Mouse (Mus musculus): ENCODE data around the gene Tbl2. TPM values are rescaled to one million over a fixed set of nuclear protein-coding genes. Genes with fewer than 3 reads are reported as not detected.

Tbl2 gene
- polyA plus RNA-seq, 1 experiment, result 10.1 TPM

- H3K27me3 ChIP-seq (replicated peaks; ENCODE audit: control insufficient read depth, insufficient read depth, low read length), result no peaks in the 10 kb centered on the region
- peak overlapping the region; percentile 80 for H3K4me3 ChIP-seq (ENCODE audit: insufficient read depth, low read depth, low read length)
- 3% methylated on average over 8 of the region's 8 CpGs for WGBS
- no peaks in the 10 kb centered on the region for H3K36me3 ChIP-seq (ENCODE audit: control insufficient read depth, insufficient read depth, low read length)
- DNase-seq, result no peak
- H3K27ac ChIP-seq (ENCODE audit: insufficient read depth, low read depth, low read length), result peak overlapping the region; percentile 82
- TF ChIP-seq CTCF (conservative IDR thresholded peaks at IDR 0.05; ENCODE audit: insufficient read depth, insufficient read length, low read depth, low read length), result no peak
- no peak for TF ChIP-seq POLR2A (IDR thresholded peaks at IDR 0.05; ENCODE audit: low read depth, low read length)
- H3K4me1 ChIP-seq (ENCODE audit: control insufficient read depth, insufficient read depth, low read length), result peaks cover 10% of the 10 kb centered on the region; the same call in 1 of the 2 replicates
Measured at GRCm38 (mm10) chr5:135188214-135188554, 38.7 kb downstream of the Tbl2 start.

DNA sequence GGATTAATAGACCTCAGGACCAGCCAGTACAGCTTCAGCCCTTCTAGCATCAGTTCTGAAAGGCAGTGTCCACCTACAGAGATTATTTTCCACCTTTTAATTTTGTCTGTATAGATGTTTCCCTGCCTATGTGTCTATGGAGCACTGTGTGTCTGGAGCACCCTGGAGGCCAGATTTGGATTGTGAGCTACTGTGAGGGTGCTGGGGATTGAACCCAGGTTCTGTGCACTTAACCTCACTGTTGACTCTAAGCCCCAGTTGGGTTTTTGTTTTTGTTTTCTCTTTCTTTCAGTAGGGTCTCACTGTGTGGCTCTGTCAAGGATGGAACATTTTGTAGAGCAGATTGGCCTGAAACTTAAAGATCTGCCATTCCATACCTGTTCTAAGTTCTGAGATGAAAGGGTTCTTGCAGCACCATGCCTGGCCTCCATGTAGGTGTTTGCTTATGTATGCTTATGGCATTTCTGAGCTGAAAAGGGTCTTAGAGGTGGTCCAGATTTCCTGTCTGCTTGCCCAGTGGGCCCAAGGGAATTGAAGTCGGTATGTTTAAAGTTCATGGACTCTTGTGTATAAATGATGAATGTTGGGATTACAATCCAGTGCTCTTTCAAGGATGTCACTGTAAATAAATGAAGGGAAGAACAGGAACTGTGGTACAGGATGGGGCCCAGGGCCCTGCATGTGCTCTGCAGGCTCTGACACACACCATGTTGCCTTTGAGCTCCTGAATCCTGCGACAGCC, 40.0 kb downstream of the Tbl2 start:
- TF ChIP-seq POLR2A (IDR thresholded peaks at IDR 0.05; ENCODE audit: low read depth, low read length) (no peak), CTCF (conservative IDR thresholded peaks at IDR 0.05; ENCODE audit: insufficient read depth, insufficient read length, low read depth, low read length) (no peak)
- Histone ChIP-seq H3K27ac (ENCODE audit: insufficient read depth, low read depth, low read length) (no peak overlapping the region), H3K36me3 (ENCODE audit: control insufficient read depth, insufficient read depth, low read length) (no peaks in the 10 kb centered on the region), H3K27me3 (replicated peaks; ENCODE audit: control insufficient read depth, insufficient read depth, low read length) (no peaks in the 10 kb centered on the region), H3K4me1 (ENCODE audit: control insufficient read depth, insufficient read depth, low read length) (peaks cover 10% of the 10 kb centered on the region; the same call in 1 of the 2 replicates), H3K4me3 (ENCODE audit: insufficient read depth, low read depth, low read length) (no peak overlapping the region)
- no peak for DNase-seq
- WGBS, result 29% methylated on average over 2 of the region's 2 CpGs

GRCm38 (mm10) chr5:135191620-135192019, 42.2 kb downstream of the Tbl2 start:
- Histone ChIP-seq H3K36me3 (ENCODE audit: control insufficient read depth, insufficient read depth, low read length) (no peaks in the 10 kb centered on the region; the same call in 1 of the 2 replicates), H3K27me3 (replicated peaks; ENCODE audit: control insufficient read depth, insufficient read depth, low read length) (no peaks in the 10 kb centered on the region), H3K4me3 (ENCODE audit: insufficient read depth, low read depth, low read length) (no peak overlapping the region), H3K4me1 (ENCODE audit: control insufficient read depth, insufficient read depth, low read length) (peaks cover 10% of the 10 kb centered on the region; the same call in 1 of the 2 replicates), H3K27ac (ENCODE audit: insufficient read depth, low read depth, low read length) (no peak overlapping the region)
- peak; percentile 79 for DNase-seq
- TF ChIP-seq CTCF (conservative IDR thresholded peaks at IDR 0.05; ENCODE audit: insufficient read depth, insufficient read length, low read depth, low read length) (peak; percentile 60), POLR2A (IDR thresholded peaks at IDR 0.05; ENCODE audit: low read depth, low read length) (no peak)
- 36% methylated on average over 2 of the region's 2 CpGs for WGBS

DNA sequence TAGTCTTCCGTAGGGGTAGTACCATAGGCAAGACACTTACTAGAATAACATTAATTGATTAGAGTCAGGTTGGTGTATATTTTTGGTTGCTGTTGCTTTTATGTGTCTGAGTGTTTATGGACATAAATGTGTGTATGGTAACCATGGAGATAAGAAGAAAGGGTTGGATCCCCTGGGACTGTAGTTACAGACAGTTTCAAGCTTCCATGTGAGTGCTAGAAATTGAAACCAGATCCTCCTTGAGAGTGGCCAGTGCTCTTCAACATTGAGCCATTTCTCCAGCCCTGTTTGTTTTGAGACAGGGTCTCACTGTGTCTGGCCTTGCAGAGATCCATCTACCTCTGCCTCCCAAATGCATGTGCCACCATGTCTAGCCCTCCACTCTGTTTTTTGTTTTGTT, 43.0 kb downstream of the Tbl2 start:
- 88% methylated on average over 1 of the region's 1 CpGs for WGBS
- no peak overlapping the region for H3K4me3 ChIP-seq (ENCODE audit: insufficient read depth, low read depth, low read length)
- H3K27me3 ChIP-seq (replicated peaks; ENCODE audit: control insufficient read depth, insufficient read depth, low read length), result no peaks in the 10 kb centered on the region
- no peak for DNase-seq
- H3K4me1 ChIP-seq (ENCODE audit: control insufficient read depth, insufficient read depth, low read length), result peaks cover 10% of the 10 kb centered on the region; the same call in 1 of the 2 replicates
- TF ChIP-seq CTCF (conservative IDR thresholded peaks at IDR 0.05; ENCODE audit: insufficient read depth, insufficient read length, low read depth, low read length) (no peak), POLR2A (IDR thresholded peaks at IDR 0.05; ENCODE audit: low read depth, low read length) (no peak)
- H3K36me3 ChIP-seq (ENCODE audit: control insufficient read depth, insufficient read depth, low read length), result no peaks in the 10 kb centered on the region; the same call in 1 of the 2 replicates
- no peak overlapping the region for H3K27ac ChIP-seq (ENCODE audit: insufficient read depth, low read depth, low read length)

DNA sequence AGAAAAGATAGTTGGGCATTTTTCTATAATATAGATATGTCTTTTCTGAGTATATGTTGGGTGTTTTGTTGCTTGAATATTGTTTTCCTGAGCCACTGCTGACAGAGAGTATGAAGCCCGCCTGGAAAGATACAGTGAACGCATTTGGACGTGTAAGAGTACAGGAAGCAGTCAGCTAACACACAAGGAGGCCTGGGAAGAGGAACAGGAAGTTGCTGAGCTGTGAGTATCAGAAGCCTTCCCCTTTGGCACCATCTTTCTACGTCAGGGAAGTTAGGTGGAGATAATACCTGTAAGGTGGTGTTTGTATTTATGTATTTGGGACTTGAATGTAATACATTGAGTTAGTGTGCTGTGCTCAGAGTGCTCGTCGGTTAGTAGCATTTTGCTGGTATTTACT, 46.9 kb downstream of the Tbl2 start:
- Histone ChIP-seq H3K4me3 (ENCODE audit: insufficient read depth, low read depth, low read length) (no peak overlapping the region), H3K27me3 (replicated peaks; ENCODE audit: control insufficient read depth, insufficient read depth, low read length) (no peaks in the 10 kb centered on the region), H3K36me3 (ENCODE audit: control insufficient read depth, insufficient read depth, low read length) (peaks cover 1% of the 10 kb centered on the region; the same call in 1 of the 2 replicates), H3K4me1 (ENCODE audit: control insufficient read depth, insufficient read depth, low read length) (no peaks in the 10 kb centered on the region; the same call in 1 of the 2 replicates), H3K27ac (ENCODE audit: insufficient read depth, low read depth, low read length) (no peak overlapping the region)
- no peak for DNase-seq
- 57% methylated on average over 6 of the region's 6 CpGs for WGBS
- no peak for TF ChIP-seq POLR2A (IDR thresholded peaks at IDR 0.05; ENCODE audit: low read depth, low read length)
- TF ChIP-seq CTCF (conservative IDR thresholded peaks at IDR 0.05; ENCODE audit: insufficient read depth, insufficient read length, low read depth, low read length), result no peak

DNA sequence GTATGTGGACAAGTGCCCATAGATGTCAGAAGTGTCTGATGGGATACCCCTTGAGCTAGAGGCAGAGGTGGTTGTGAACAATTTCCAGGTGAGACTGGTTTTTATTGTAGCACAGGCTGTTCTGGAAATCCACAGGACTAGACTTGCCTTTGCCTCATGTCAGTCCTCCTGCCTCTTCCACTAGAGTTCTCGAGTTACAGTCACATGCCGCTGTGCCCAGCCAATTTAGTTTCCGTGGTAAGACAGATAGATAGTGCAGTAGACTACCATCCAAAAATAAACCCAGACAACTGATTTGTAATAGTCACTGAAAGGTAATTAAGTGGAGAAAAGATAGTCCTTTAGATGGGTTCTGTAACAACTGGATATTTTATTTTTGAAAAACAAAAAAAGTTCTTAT, 53.3 kb downstream of the Tbl2 start:
- Histone ChIP-seq H3K36me3 (ENCODE audit: control insufficient read depth, insufficient read depth, low read length) (peaks cover 3% of the 10 kb centered on the region), H3K27ac (ENCODE audit: insufficient read depth, low read depth, low read length) (no peak overlapping the region), H3K27me3 (replicated peaks; ENCODE audit: control insufficient read depth, insufficient read depth, low read length) (no peaks in the 10 kb centered on the region), H3K4me1 (ENCODE audit: control insufficient read depth, insufficient read depth, low read length) (no peaks in the 10 kb centered on the region), H3K4me3 (ENCODE audit: insufficient read depth, low read depth, low read length) (no peak overlapping the region)
- no peak for DNase-seq
- 58% methylated on average over 3 of the region's 3 CpGs for WGBS
- TF ChIP-seq CTCF (conservative IDR thresholded peaks at IDR 0.05; ENCODE audit: insufficient read depth, insufficient read length, low read depth, low read length) (no peak), POLR2A (IDR thresholded peaks at IDR 0.05; ENCODE audit: low read depth, low read length) (no peak)

DNA sequence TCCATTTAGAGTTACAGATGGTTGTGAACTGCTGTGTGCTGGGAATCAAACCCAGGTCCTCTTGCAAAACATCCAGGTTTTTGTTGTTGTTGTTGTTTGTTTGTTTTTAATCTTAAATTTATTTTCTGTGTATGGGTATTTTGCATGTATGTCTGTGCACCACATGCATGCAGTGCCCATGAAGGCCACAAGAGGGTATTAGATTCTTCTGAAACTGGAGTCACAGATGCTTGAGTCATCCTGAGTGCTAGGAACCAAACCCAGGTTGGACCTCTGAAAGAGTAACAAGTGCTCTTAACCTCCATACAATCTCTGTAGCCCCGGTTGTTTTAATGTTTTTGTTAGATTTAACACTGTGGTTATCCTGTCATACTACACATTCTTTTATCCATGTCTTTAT, 58.7 kb downstream of the Tbl2 start:
- DNase-seq, result no peak
- Histone ChIP-seq H3K4me3 (ENCODE audit: insufficient read depth, low read depth, low read length) (no peak overlapping the region), H3K27me3 (replicated peaks; ENCODE audit: control insufficient read depth, insufficient read depth, low read length) (no peaks in the 10 kb centered on the region), H3K27ac (ENCODE audit: insufficient read depth, low read depth, low read length) (no peak overlapping the region), H3K36me3 (ENCODE audit: control insufficient read depth, insufficient read depth, low read length) (peaks cover 11% of the 10 kb centered on the region), H3K4me1 (ENCODE audit: control insufficient read depth, insufficient read depth, low read length) (no peaks in the 10 kb centered on the region)
- no peak for TF ChIP-seq POLR2A (IDR thresholded peaks at IDR 0.05; ENCODE audit: low read depth, low read length)
- TF ChIP-seq CTCF (conservative IDR thresholded peaks at IDR 0.05; ENCODE audit: insufficient read depth, insufficient read length, low read depth, low read length), result 0 out of 2 replicates have a peak, but pooled peaks have one; percentile 9
- 95% methylated on average over 1 of the region's 1 CpGs for WGBS

Other genes starting within 250 kb of the Tbl2 start
- gene Tmem270, start 242.9 kb upstream of the Tbl2 start, polyA plus RNA-seq (2012; rRNA removed), result 0.09 TPM in 1 of 2 replicates, not detected in the other
- gene Cldn13, start 234.1 kb upstream of the Tbl2 start, polyA plus RNA-seq (2012; rRNA removed), result not detected in 2 replicates
- 33.7 and 38.0 TPM in 2 replicates for gene Mettl27, start 217.3 kb upstream of the Tbl2 start, polyA plus RNA-seq (2012; rRNA removed)
- gene Cldn4, start 202.7 kb upstream of the Tbl2 start, polyA plus RNA-seq (2012; rRNA removed), result 37.5 and 44.1 TPM in 2 replicates
- 26.7 and 36.7 TPM in 2 replicates for gene Cldn3, start 163.4 kb upstream of the Tbl2 start, polyA plus RNA-seq (2012; rRNA removed)
- 111 and 121 TPM in 2 replicates for gene Abhd11, start 140.5 kb upstream of the Tbl2 start, polyA plus RNA-seq (2012; rRNA removed)
- gene Stx1a, start 126.2 kb upstream of the Tbl2 start, polyA plus RNA-seq (2012; rRNA removed), result 3.9 and 4.1 TPM in 2 replicates
- 47.3 and 63.3 TPM in 2 replicates for gene Dnajc30, start 85.5 kb upstream of the Tbl2 start, polyA plus RNA-seq (2012; rRNA removed)
- gene Bud23, start 84.7 kb upstream of the Tbl2 start, polyA plus RNA-seq (2012; rRNA removed), result 50.4 and 50.7 TPM in 2 replicates
- 7.3 and 8.7 TPM in 2 replicates for gene Vps37d, start 71.4 kb upstream of the Tbl2 start, polyA plus RNA-seq (2012; rRNA removed)
- gene Mlxipl, start 59.8 kb upstream of the Tbl2 start, polyA plus RNA-seq (2012; rRNA removed), result 144 and 170 TPM in 2 replicates
- gene Bcl7b, start 18.6 kb downstream of the Tbl2 start, polyA plus RNA-seq (2012; rRNA removed), result 36.7 and 47.9 TPM in 2 replicates
- gene Baz1b, start 37.6 kb downstream of the Tbl2 start, polyA plus RNA-seq (2012; rRNA removed), result 16.5 and 18.7 TPM in 2 replicates
- 0.67 and 0.83 TPM in 2 replicates for gene Fzd9, start 101.6 kb downstream of the Tbl2 start, polyA plus RNA-seq (2012; rRNA removed)
- gene Fkbp6, start 200.4 kb downstream of the Tbl2 start, polyA plus RNA-seq (2012; rRNA removed), result 0.07 and 0.08 TPM in 2 replicates
- 0.06 TPM in 1 of 2 replicates, not detected in the other for gene Trim50, start 203.6 kb downstream of the Tbl2 start, polyA plus RNA-seq (2012; rRNA removed)
- 23.6 and 27.1 TPM in 2 replicates for gene Nsun5, start 220.3 kb downstream of the Tbl2 start, polyA plus RNA-seq (2012; rRNA removed)
- gene Pom121, start 244.9 kb downstream of the Tbl2 start, polyA plus RNA-seq (2012; rRNA removed), result 10.1 and 12.6 TPM in 2 replicates